Mouse (Mus musculus) midbrain, embryonic 12.5 days (tissue): ENCODE results near the gene Aldh3b1. TPM values are rescaled to one million over a fixed set of nuclear protein-coding genes. Genes with fewer than 3 reads are reported as not detected.

Experiments
- ATAC-seq: fragments of 200-750 bp; cut with Nextera tagmentation; 2 replicates; pipeline ENCODE4 v1.8.0; 2017; ENCODE audit warnings: low read depth, moderate TSS enrichment, moderate library complexity; ENCODE audit not compliant: low FRiP score
- H3K27ac ChIP-seq: fragments of 300-500 bp; sonication (generic); replicated peaks from 2 replicates; pipeline ENCODE4 v1.5.1; 2016; ENCODE audit warnings: mild to moderate bottlenecking
- H3K27me3 ChIP-seq: fragments of 300-500 bp; sonication (generic); 2 replicates; pipeline ENCODE4 v1.6.1; 2016; ENCODE audit warnings: mild to moderate bottlenecking
- H3K36me3 ChIP-seq: fragments of 300-500 bp; sonication (generic); 2 replicates; pipeline ENCODE4 v1.6.1; 2016
- H3K4me1 ChIP-seq: fragments of 300-500 bp; sonication (generic); 2 replicates; pipeline ENCODE4 v1.6.1; 2016
- H3K4me2 ChIP-seq: fragments of 300-500 bp; sonication (generic); replicated peaks from 2 replicates; pipeline ENCODE4 v1.6.1; 2016; ENCODE audit warnings: mild to moderate bottlenecking, moderate library complexity
- H3K4me3 ChIP-seq: fragments of 300-500 bp; sonication (generic); 2 replicates; pipeline ENCODE4 v1.5.1; 2016; ENCODE audit warnings: mild to moderate bottlenecking
- H3K9ac ChIP-seq: fragments of 300-500 bp; sonication (generic); replicated peaks from 2 replicates; pipeline ENCODE4 v1.6.1; 2016; ENCODE audit warnings: mild to moderate bottlenecking, moderate library complexity
- H3K9me3 ChIP-seq: fragments of 300-500 bp; sonication (generic); 2 replicates; pipeline ENCODE4 v1.6.1; 2016; ENCODE audit warnings: mild to moderate bottlenecking
- WGBS: fragments of 180-500 bp; shearing (Covaris S2); methylation state at CpG from one replicate; pipeline ENCODE4 v1.1.7; 2016; 5-methylcytosine and 5-hydroxymethylcytosine counted together
- polyA plus RNA-seq: library from polyadenylated mRNA; unstranded; fragments of >200 nt; fragmentation: Nextera tagmentation; extraction: Ambion mirVana; gene quantifications from 2 replicates; pipeline ENCODE4 v1.2.1, GENCODE M21; 2016

Aldh3b1 gene
- polyA plus RNA-seq, 1 experiment from 2014 or later: 0.83 TPM

GRCm38 (mm10) chr19:3935896-3936850 is 6.6 kb upstream of the Aldh3b1 start:
- no peaks in the 10 kb centered on the region for H3K9me3 ChIP-seq
- no peak overlapping the region for H3K27ac ChIP-seq
- H3K27me3 ChIP-seq: peaks cover 20% of the 10 kb centered on the region
- H3K4me2 ChIP-seq: peak overlapping the region; percentile 76
- peak overlapping the region; percentile 50; the same call in 1 of the 2 replicates for H3K9ac ChIP-seq
- ATAC-seq: 0 out of 2 replicates have a peak, but pooled peaks have one; percentile 12
- peak overlapping the region; percentile 44 for H3K4me3 ChIP-seq
- no peaks in the 10 kb centered on the region for H3K36me3 ChIP-seq
- WGBS: 7% methylated on average over 22 of the region's 22 CpGs
- H3K4me1 ChIP-seq: peaks cover 14% of the 10 kb centered on the region

GRCm38 (mm10) chr19:3935032-3935895 is 5.7 kb upstream of the Aldh3b1 start, which contains the start of gene Unc93b1:
Gene Unc93b1 (plus strand): TSS chr19:3935186.
- peak; percentile 71 for ATAC-seq
- WGBS: 8% methylated on average over 41 of the region's 42 CpGs
- H3K4me1 ChIP-seq: peaks cover 14% of the 10 kb centered on the region
- peaks cover 20% of the 10 kb centered on the region for H3K27me3 ChIP-seq
- peak within 1 kb of the TSS; percentile 76 for H3K4me2 ChIP-seq
- no peak within 1 kb of the TSS for H3K27ac ChIP-seq
- peak within 1 kb of the TSS; percentile 50; the same call in 1 of the 2 replicates for H3K9ac ChIP-seq
- H3K9me3 ChIP-seq: no peaks in the 10 kb centered on the region
- peak within 1 kb of the TSS; percentile 44 for H3K4me3 ChIP-seq
- H3K36me3 ChIP-seq: no peaks in the 10 kb centered on the region

GRCm38 (mm10) chr19:3931716-3932115 is 2.1 kb upstream of the Aldh3b1 start:
- no peak overlapping the region for H3K4me2 ChIP-seq
- WGBS: 90% methylated on average over 9 of the region's 9 CpGs
- no peak for ATAC-seq
- H3K4me3 ChIP-seq: no peak overlapping the region
- no peaks in the 10 kb centered on the region for H3K36me3 ChIP-seq
- H3K27ac ChIP-seq: no peak overlapping the region
- H3K9ac ChIP-seq: no peak overlapping the region
- peaks cover 20% of the 10 kb centered on the region for H3K4me1 ChIP-seq
- H3K27me3 ChIP-seq: peaks cover 16% of the 10 kb centered on the region
- H3K9me3 ChIP-seq: no peaks in the 10 kb centered on the region

- peaks cover 6% of the 10 kb centered on the region for H3K27me3 ChIP-seq
- H3K4me2 ChIP-seq: no peak overlapping the region
- no peak overlapping the region for H3K27ac ChIP-seq
- H3K36me3 ChIP-seq: no peaks in the 10 kb centered on the region
- 80% methylated on average over 21 of the region's 21 CpGs for WGBS
- H3K4me3 ChIP-seq: no peak overlapping the region
- ATAC-seq: no peak
- H3K4me1 ChIP-seq: peaks cover 11% of the 10 kb centered on the region
- H3K9me3 ChIP-seq: no peaks in the 10 kb centered on the region
- H3K9ac ChIP-seq: 0 out of 2 replicates have a peak overlapping the region, but pooled peaks have one; percentile 0
Observed at GRCm38 (mm10) chr19:3930262-3931057, 852 bp upstream of the Aldh3b1 start.

GRCm38 (mm10) chr19:3928779-3929178 is 829 bp downstream of the Aldh3b1 start:
- H3K4me3 ChIP-seq: no peak overlapping the region
- no peaks in the 10 kb centered on the region for H3K36me3 ChIP-seq
- H3K4me2 ChIP-seq: no peak overlapping the region
- no peak for ATAC-seq
- no peak overlapping the region for H3K9ac ChIP-seq
- 82% methylated on average over 4 of the region's 4 CpGs for WGBS
- H3K4me1 ChIP-seq: peaks cover 6% of the 10 kb centered on the region; the same call in 1 of the 2 replicates
- no peaks in the 10 kb centered on the region for H3K9me3 ChIP-seq
- no peaks in the 10 kb centered on the region for H3K27me3 ChIP-seq
- no peak overlapping the region for H3K27ac ChIP-seq

- H3K27ac ChIP-seq: no peak overlapping the region
- no peaks in the 10 kb centered on the region for H3K36me3 ChIP-seq
- H3K9me3 ChIP-seq: no peaks in the 10 kb centered on the region
- no peak overlapping the region for H3K9ac ChIP-seq
- H3K27me3 ChIP-seq: no peaks in the 10 kb centered on the region
- H3K4me1 ChIP-seq: peaks cover 6% of the 10 kb centered on the region; the same call in 1 of the 2 replicates
- H3K4me3 ChIP-seq: no peak overlapping the region
- H3K4me2 ChIP-seq: no peak overlapping the region
- 83% methylated on average over 4 of the region's 4 CpGs for WGBS
- no peak for ATAC-seq
Observed at GRCm38 (mm10) chr19:3927989-3928388, 1.6 kb downstream of the Aldh3b1 start.

GRCm38 (mm10) chr19:3926685-3927084 is 2.9 kb downstream of the Aldh3b1 start:
- peaks cover 6% of the 10 kb centered on the region; the same call in 1 of the 2 replicates for H3K4me1 ChIP-seq
- 59% methylated on average over 6 of the region's 6 CpGs for WGBS
- no peak overlapping the region for H3K4me3 ChIP-seq
- H3K4me2 ChIP-seq: no peak overlapping the region
- no peak overlapping the region for H3K9ac ChIP-seq
- no peak overlapping the region for H3K27ac ChIP-seq
- H3K27me3 ChIP-seq: no peaks in the 10 kb centered on the region
- no peaks in the 10 kb centered on the region for H3K36me3 ChIP-seq
- H3K9me3 ChIP-seq: no peaks in the 10 kb centered on the region
- no peak for ATAC-seq

GRCm38 (mm10) chr19:3926279-3926678 is 3.3 kb downstream of the Aldh3b1 start:
- Histone ChIP-seq H3K4me2 (no peak overlapping the region), H3K27me3 (no peaks in the 10 kb centered on the region), H3K36me3 (no peaks in the 10 kb centered on the region), H3K9ac (no peak overlapping the region), H3K9me3 (no peaks in the 10 kb centered on the region), H3K4me1 (peaks cover 6% of the 10 kb centered on the region; the same call in 1 of the 2 replicates), H3K27ac (no peak overlapping the region), H3K4me3 (no peak overlapping the region)
- WGBS: 75% methylated on average over 3 of the region's 3 CpGs
- ATAC-seq: no peak

GRCm38 (mm10) chr19:3925859-3926258 is 3.7 kb downstream of the Aldh3b1 start:
- no peak overlapping the region for H3K4me2 ChIP-seq
- H3K4me3 ChIP-seq: no peak overlapping the region
- H3K4me1 ChIP-seq: peaks cover 6% of the 10 kb centered on the region; the same call in 1 of the 2 replicates
- H3K9ac ChIP-seq: no peak overlapping the region
- no peaks in the 10 kb centered on the region for H3K36me3 ChIP-seq
- H3K27me3 ChIP-seq: no peaks in the 10 kb centered on the region
- no peaks in the 10 kb centered on the region for H3K9me3 ChIP-seq
- H3K27ac ChIP-seq: no peak overlapping the region
- ATAC-seq: no peak
- 75% methylated on average over 6 of the region's 6 CpGs for WGBS

- no peaks in the 10 kb centered on the region for H3K36me3 ChIP-seq
- no peak for ATAC-seq
- no peak overlapping the region for H3K27ac ChIP-seq
- 91% methylated on average over 7 of the region's 7 CpGs for WGBS
- no peak overlapping the region for H3K4me3 ChIP-seq
- no peak overlapping the region for H3K4me2 ChIP-seq
- H3K9ac ChIP-seq: no peak overlapping the region
- H3K27me3 ChIP-seq: no peaks in the 10 kb centered on the region
- H3K9me3 ChIP-seq: no peaks in the 10 kb centered on the region
- peaks cover 6% of the 10 kb centered on the region; the same call in 1 of the 2 replicates for H3K4me1 ChIP-seq
Observed at GRCm38 (mm10) chr19:3924868-3925267, 4.7 kb downstream of the Aldh3b1 start.

GRCm38 (mm10) chr19:3924190-3924589 is 5.4 kb downstream of the Aldh3b1 start:
- Histone ChIP-seq H3K9ac (no peak overlapping the region), H3K4me1 (peaks cover 2% of the 10 kb centered on the region; the same call in 1 of the 2 replicates), H3K4me2 (no peak overlapping the region), H3K27ac (no peak overlapping the region), H3K9me3 (no peaks in the 10 kb centered on the region), H3K4me3 (no peak overlapping the region), H3K36me3 (no peaks in the 10 kb centered on the region), H3K27me3 (no peaks in the 10 kb centered on the region)
- WGBS: 74% methylated on average over 8 of the region's 8 CpGs
- no peak for ATAC-seq
